Mouse (Mus musculus) heart, adult 18-20 months (tissue): Measurements from ENCODE around the gene Matn4. TPM values are rescaled to one million over a fixed set of nuclear protein-coding genes. Genes with fewer than 3 reads are reported as not detected.

Experiments
- DNase-seq, 2 experiments: peaks; one replicate each; pipeline ENCODE4 v3.0.0; 2021 to 2022; ENCODE audit warnings: mixed read lengths in 1 of 2
- total RNA-seq, 2 experiments: library from RNA; stranded (reverse); gene quantifications; 2 replicates each; pipeline ENCODE4 v1.2.3; 2021

The Matn4 gene
- total RNA-seq, 2 experiments from 2014 or later: 0.36 to 0.45 TPM

GRCm38 (mm10) chr2:164436215-164436913 is 31.4 kb upstream of the Matn4 start:
- no peak for DNase-seq

- no peak for DNase-seq
These were observed 30.5 kb upstream of the Matn4 start for GRCm38 (mm10) chr2:164435216-164436090.

GRCm38 (mm10) chr2:164434681-164435080 is 29.7 kb upstream of the Matn4 start:
- no peak for DNase-seq

- no peak for DNase-seq
These were observed 28.4 kb upstream of the Matn4 start for GRCm38 (mm10) chr2:164433278-164433895.

GRCm38 (mm10) chr2:164432541-164433191 is 27.7 kb upstream of the Matn4 start:
- DNase-seq: peak; percentile 39 to 45

GRCm38 (mm10) chr2:164431676-164432465 is 26.9 kb upstream of the Matn4 start:
- DNase-seq: peak; percentile 22 to 42

GRCm38 (mm10) chr2:164430697-164431096 is 25.7 kb upstream of the Matn4 start:
- DNase-seq: no peak

GRCm38 (mm10) chr2:164429881-164430615 is 25.1 kb upstream of the Matn4 start:
- DNase-seq: no peak

- DNase-seq: no peak
These were observed 23.5 kb upstream of the Matn4 start for GRCm38 (mm10) chr2:164428451-164428850.

- no peak for DNase-seq
These were observed 22.0 kb upstream of the Matn4 start for GRCm38 (mm10) chr2:164426952-164427351.

GRCm38 (mm10) chr2:164426121-164426520 is 21.2 kb upstream of the Matn4 start:
- no peak for DNase-seq

- DNase-seq: no peak
These were observed 20.4 kb upstream of the Matn4 start for GRCm38 (mm10) chr2:164425401-164425800.

GRCm38 (mm10) chr2:164424406-164424805 is 19.4 kb upstream of the Matn4 start:
- no peak for DNase-seq

GRCm38 (mm10) chr2:164423464-164423863 is 18.5 kb upstream of the Matn4 start:
- DNase-seq: no peak

- no peak for DNase-seq
These were observed 17.9 kb upstream of the Matn4 start for GRCm38 (mm10) chr2:164422675-164423393.

- no peak for DNase-seq
These were observed 17.0 kb upstream of the Matn4 start for GRCm38 (mm10) chr2:164421979-164422378.

GRCm38 (mm10) chr2:164421306-164421705 is 16.3 kb upstream of the Matn4 start:
- no peak for DNase-seq

- DNase-seq: no peak
These were observed 14.5 kb upstream of the Matn4 start for GRCm38 (mm10) chr2:164419489-164419888.

GRCm38 (mm10) chr2:164418308-164418875 is 13.4 kb upstream of the Matn4 start:
- no peak for DNase-seq

- peak in 1 of 2 experiments; percentile 65 for DNase-seq
These were observed 12.2 kb upstream of the Matn4 start for GRCm38 (mm10) chr2:164417198-164417597.
